Mouse (Mus musculus): ENCODE results near the gene Vti1b. TPM values are rescaled to one million over a fixed set of nuclear protein-coding genes. Genes with fewer than 3 reads are reported as not detected.
"Not testable (repeated sequence)": the region's sequence is repeated elsewhere in the genome, so short reads cannot be mapped to it uniquely, and the experiment has no call there.

The Vti1b gene
- polyA plus RNA-seq, 2 experiments = 44.0 to 94.6 TPM

GRCm38 (mm10) chr12:79197105-79197504 lies 24.6 kb upstream of the Vti1b start:
- H3K27me3 ChIP-seq (ENCODE audit: control insufficient read depth, insufficient read depth, low read length) = no peaks in the 10 kb centered on the region
- TF ChIP-seq POLR2A (IDR thresholded peaks at IDR 0.05; ENCODE audit: borderline replicate concordance, extremely low read depth, insufficient read depth, insufficient read length) = no peak
- no peak overlapping the region for H3K4me2 ChIP-seq (replicated peaks; ENCODE audit: low read depth, low read length, severe bottlenecking)
- ATAC-seq (ENCODE audit: low FRiP score, low read depth) (no peak), DNase-seq (ENCODE audit: low spot score) (no peak)
- H3K36me3 ChIP-seq (ENCODE audit: control insufficient read depth, insufficient read depth, low read length) = no peaks in the 10 kb centered on the region
- WGBS = 82% methylated on average over 5 of the region's 5 CpGs
- H3K9me3 ChIP-seq (ENCODE audit: control insufficient read depth, low read length) = no peaks in the 10 kb centered on the region
- no peak overlapping the region for H3K27ac ChIP-seq (replicated peaks; ENCODE audit: low read depth, low read length)
- H3K4me3 ChIP-seq (replicated peaks; ENCODE audit: low read length) = no peak overlapping the region
- no peaks in the 10 kb centered on the region for H3K4me1 ChIP-seq (ENCODE audit: control insufficient read depth, insufficient read depth, low read length)
- H3K9ac ChIP-seq (ENCODE audit: low read depth, low read length, severe bottlenecking) = no peak overlapping the region

GRCm38 (mm10) chr12:79193441-79193840 lies 21.0 kb upstream of the Vti1b start:
- 0% methylated on average over 3 of the region's 3 CpGs for WGBS
- ATAC-seq (ENCODE audit: low FRiP score, low read depth) (no peak), DNase-seq (ENCODE audit: low spot score) (peak; percentile 69)
- Histone ChIP-seq H3K4me3 (replicated peaks; ENCODE audit: low read length) (no peak overlapping the region), H3K4me1 (ENCODE audit: control insufficient read depth, insufficient read depth, low read length) (peaks cover 6% of the 10 kb centered on the region), H3K4me2 (replicated peaks; ENCODE audit: low read depth, low read length, severe bottlenecking) (no peak overlapping the region), H3K36me3 (ENCODE audit: control insufficient read depth, insufficient read depth, low read length) (0 out of 2 replicates have a peak, but pooled peaks cover under 1% of the 10 kb centered on the region), H3K27ac (replicated peaks; ENCODE audit: low read depth, low read length) (no peak overlapping the region), H3K9ac (ENCODE audit: low read depth, low read length, severe bottlenecking) (no peak overlapping the region), H3K27me3 (ENCODE audit: control insufficient read depth, insufficient read depth, low read length) (no peaks in the 10 kb centered on the region), H3K9me3 (ENCODE audit: control insufficient read depth, low read length) (no peaks in the 10 kb centered on the region)
- no peak for TF ChIP-seq POLR2A (IDR thresholded peaks at IDR 0.05; ENCODE audit: borderline replicate concordance, extremely low read depth, insufficient read depth, insufficient read length)

DNA sequence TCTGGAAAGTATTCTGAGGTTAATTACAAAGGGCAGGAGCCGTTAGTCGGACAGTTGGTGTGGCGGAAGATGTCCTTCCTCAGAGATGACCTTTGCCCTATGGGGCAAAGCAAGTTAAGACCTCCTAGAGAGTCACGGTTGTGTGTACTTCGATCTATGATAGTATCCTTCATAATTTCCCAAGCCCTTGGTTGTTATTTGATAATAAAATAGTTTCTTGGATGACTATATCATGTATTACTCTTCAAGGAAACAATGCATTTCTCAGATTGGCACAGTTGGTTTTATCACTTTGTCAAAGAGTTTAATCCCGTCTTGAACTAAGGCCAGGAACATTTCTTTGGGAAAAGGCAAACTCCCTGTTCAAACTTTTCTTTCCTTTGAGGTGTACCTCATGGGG lies 19.7 kb upstream of the Vti1b start, which contains the start of gene Rdh11:
Gene Rdh11, minus strand, starts transcription at position 101 of the 400 bp plus-strand sequence.
- Histone ChIP-seq H3K9ac (ENCODE audit: low read depth, low read length, severe bottlenecking) (peak within 1 kb of the TSS; percentile 68), H3K27ac (replicated peaks; ENCODE audit: low read depth, low read length) (peak within 1 kb of the TSS; percentile 63), H3K27me3 (ENCODE audit: control insufficient read depth, insufficient read depth, low read length) (no peaks in the 10 kb centered on the region), H3K36me3 (ENCODE audit: control insufficient read depth, insufficient read depth, low read length) (peaks cover 12% of the 10 kb centered on the region), H3K9me3 (ENCODE audit: control insufficient read depth, low read length) (no peaks in the 10 kb centered on the region), H3K4me2 (replicated peaks; ENCODE audit: low read depth, low read length, severe bottlenecking) (peak within 1 kb of the TSS; percentile 59), H3K4me3 (replicated peaks; ENCODE audit: low read length) (peak within 1 kb of the TSS; percentile 65), H3K4me1 (ENCODE audit: control insufficient read depth, insufficient read depth, low read length) (peaks cover 6% of the 10 kb centered on the region)
- no peak for ATAC-seq (ENCODE audit: low FRiP score, low read depth)
- TF ChIP-seq POLR2A (IDR thresholded peaks at IDR 0.05; ENCODE audit: borderline replicate concordance, extremely low read depth, insufficient read depth, insufficient read length) = no peak
- 59% methylated on average over 6 of the region's 6 CpGs for WGBS
- DNase-seq (ENCODE audit: low spot score) = no peak

- TF ChIP-seq POLR2A (IDR thresholded peaks at IDR 0.05; ENCODE audit: borderline replicate concordance, extremely low read depth, insufficient read depth, insufficient read length) = no peak
- no peaks in the 10 kb centered on the region for H3K27me3 ChIP-seq (ENCODE audit: control insufficient read depth, insufficient read depth, low read length)
- peak; percentile 93 for ATAC-seq (ENCODE audit: low FRiP score, low read depth)
- peak; percentile 94 for DNase-seq (ENCODE audit: low spot score)
- 5% methylated on average over 14 of the region's 14 CpGs for WGBS
- H3K4me3 ChIP-seq (replicated peaks; ENCODE audit: low read length) = peak overlapping the region; percentile 65
- peak overlapping the region; percentile 63 for H3K27ac ChIP-seq (replicated peaks; ENCODE audit: low read depth, low read length)
- peaks cover 6% of the 10 kb centered on the region for H3K4me1 ChIP-seq (ENCODE audit: control insufficient read depth, insufficient read depth, low read length)
- H3K9me3 ChIP-seq (ENCODE audit: control insufficient read depth, low read length) = no peaks in the 10 kb centered on the region
- peak overlapping the region; percentile 59 for H3K4me2 ChIP-seq (replicated peaks; ENCODE audit: low read depth, low read length, severe bottlenecking)
- peak overlapping the region; percentile 68 for H3K9ac ChIP-seq (ENCODE audit: low read depth, low read length, severe bottlenecking)
- peaks cover 17% of the 10 kb centered on the region for H3K36me3 ChIP-seq (ENCODE audit: control insufficient read depth, insufficient read depth, low read length)
These were observed 19.2 kb upstream of the Vti1b start for GRCm38 (mm10) chr12:79191701-79192100.

GRCm38 (mm10) chr12:79190931-79191673 lies 18.6 kb upstream of the Vti1b start:
- peaks cover 6% of the 10 kb centered on the region for H3K4me1 ChIP-seq (ENCODE audit: control insufficient read depth, insufficient read depth, low read length)
- TF ChIP-seq POLR2A (IDR thresholded peaks at IDR 0.05; ENCODE audit: borderline replicate concordance, extremely low read depth, insufficient read depth, insufficient read length) = no peak
- no peaks in the 10 kb centered on the region for H3K27me3 ChIP-seq (ENCODE audit: control insufficient read depth, insufficient read depth, low read length)
- DNase-seq (ENCODE audit: low spot score) = peak; percentile 90
- no peaks in the 10 kb centered on the region for H3K9me3 ChIP-seq (ENCODE audit: control insufficient read depth, low read length)
- H3K4me2 ChIP-seq (replicated peaks; ENCODE audit: low read depth, low read length, severe bottlenecking) = peak overlapping the region; percentile 59
- H3K4me3 ChIP-seq (replicated peaks; ENCODE audit: low read length) = peak overlapping the region; percentile 65
- peak overlapping the region; percentile 63 for H3K27ac ChIP-seq (replicated peaks; ENCODE audit: low read depth, low read length)
- peaks cover 23% of the 10 kb centered on the region for H3K36me3 ChIP-seq (ENCODE audit: control insufficient read depth, insufficient read depth, low read length)
- under 1% methylated on average over 18 of the region's 18 CpGs for WGBS
- peak overlapping the region; percentile 68 for H3K9ac ChIP-seq (ENCODE audit: low read depth, low read length, severe bottlenecking)
- ATAC-seq (ENCODE audit: low FRiP score, low read depth) = peak; percentile 82

DNA sequence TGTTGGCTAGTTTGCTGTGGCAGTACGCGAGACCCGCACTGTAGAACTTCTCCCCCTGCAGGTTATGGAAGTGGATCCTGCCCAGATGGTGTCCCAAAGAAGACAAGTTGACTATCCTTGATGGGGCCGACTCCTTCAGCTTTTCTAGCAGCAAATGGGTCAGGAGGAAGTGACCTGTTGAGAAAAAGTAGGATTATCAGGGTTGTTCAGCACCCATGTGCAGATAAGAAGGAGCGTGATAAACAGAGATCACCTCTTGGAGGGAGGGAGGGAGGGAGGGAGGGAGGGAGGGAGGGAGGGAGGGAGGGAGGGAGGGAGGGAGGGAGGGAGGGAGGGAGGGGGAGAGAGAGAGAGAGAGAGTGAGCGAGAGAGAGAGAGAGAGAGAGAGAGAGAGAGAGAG lies 12.7 kb upstream of the Vti1b start:
- H3K27ac ChIP-seq (replicated peaks; ENCODE audit: low read depth, low read length); ATAC-seq (ENCODE audit: low FRiP score, low read depth); DNase-seq (ENCODE audit: low spot score); H3K4me2 ChIP-seq (replicated peaks; ENCODE audit: low read depth, low read length, severe bottlenecking); H3K9ac ChIP-seq (ENCODE audit: low read depth, low read length, severe bottlenecking); H3K27me3 ChIP-seq (ENCODE audit: control insufficient read depth, insufficient read depth, low read length); H3K4me1 ChIP-seq (ENCODE audit: control insufficient read depth, insufficient read depth, low read length); H3K4me3 ChIP-seq (replicated peaks; ENCODE audit: low read length); H3K9me3 ChIP-seq (ENCODE audit: control insufficient read depth, low read length): not testable (repeated sequence)
- 94% methylated on average over 5 of the region's 6 CpGs for WGBS
- peaks cover 64% of the 10 kb centered on the region for H3K36me3 ChIP-seq (ENCODE audit: control insufficient read depth, insufficient read depth, low read length)
